Mouse (Mus musculus): ENCODE results near the gene Il25.

- TF ChIP-seq CTCF (IDR thresholded peaks at IDR 0.05; ENCODE audit: borderline replicate concordance, extremely low read depth, insufficient read depth, insufficient read length), result no peak
- no peak for TF ChIP-seq POLR2A (IDR thresholded peaks at IDR 0.05; ENCODE audit: borderline replicate concordance, extremely low read depth, insufficient read depth, insufficient read length, poor library complexity, severe bottlenecking)
Measured at GRCm38 (mm10) chr14:54961487-54961886, 29.0 kb downstream of the Il25 start.
